ENCODE assay signal across 33 mouse cellular contexts in genomic region chr2:92482551-92482950, GRCm38 (mm10). TPM values are rescaled to one million over a fixed set of nuclear protein-coding genes. Genes with fewer than 3 reads are reported as not detected.
DNase-seq lines count a peak whose midpoint lies in the region; ATAC-seq lines count a peak whose summit lies in the region.
"Had no signal": no experiment of that assay in that cellular context is flagged by ENCODE, and none has a peak within 500 bp of the region (broad histone marks: within the 10 kb centered on the region; RNA-seq: fewer than 3 reads in every experiment).

No protein-coding gene starts in this region.

- no peak overlapping the region for H3K9ac ChIP-seq in kidney, embryonic 14.5 days (ENCODE audit: low read depth, low read length)
- H3K9ac ChIP-seq in midbrain, embryonic 11.5 days (ENCODE audit: low read length): no peak overlapping the region
- H3K9ac ChIP-seq: embryonic facial prominence, embryonic 15.5 days; forebrain, embryonic 13.5 days; hindbrain, embryonic 12.5 days; liver, embryonic 12.5 days; liver, postnatal 0 days; midbrain, embryonic 12.5 days; neural tube, embryonic 12.5 days had no signal

- no peak for DNase-seq in kidney, adult 18-20 months
- peak; percentile 33 for DNase-seq in midbrain, embryonic 11.5 days (ENCODE audit: low spot score, missing footprints)
- DNase-seq in midbrain, embryonic 10.5 days (ENCODE audit: low spot score): no peak
- no peak for DNase-seq in frontal cortex, postnatal 36 days (ENCODE audit: low spot score in 2 of 2)
- no peak for DNase-seq in spleen, adult 18-20 months
- DNase-seq: adrenal gland, adult 8-10 months; cerebellum, adult 2 months; cerebellum, postnatal 14 days; gastrocnemius, postnatal 25 days; heart, adult 18-20 months; heart, postnatal 36 days; kidney, adult 11 months; kidney, postnatal 10 days; layer of hippocampus, postnatal 36 days; left cerebral cortex, postnatal 4 days; liver, postnatal 0 days; lung, postnatal 4 days; right cerebral cortex, adult 18-20 months; right cerebral cortex, postnatal 4 days; thymus, postnatal 14 days had no signal

- no peak overlapping the region for H3K4me3 ChIP-seq in kidney, embryonic 14.5 days (ENCODE audit: low read length)
- no peak overlapping the region for H3K4me3 ChIP-seq in midbrain, embryonic 11.5 days (ENCODE audit: low read depth, low read length)
- H3K4me3 ChIP-seq in midbrain, embryonic 10.5 days: no peak overlapping the region
- no peak overlapping the region for H3K4me3 ChIP-seq in macrophage (ENCODE audit: inconsistent target)
- H3K4me3 ChIP-seq: embryonic facial prominence, embryonic 10.5 days; embryonic facial prominence, embryonic 15.5 days; forebrain, embryonic 13.5 days; hindbrain, embryonic 12.5 days; liver, embryonic 12.5 days; midbrain, embryonic 12.5 days; myocyte; neural tube, embryonic 12.5 days had no signal

- H3K27ac ChIP-seq in kidney, embryonic 14.5 days (ENCODE audit: low read depth, low read length): no peak overlapping the region
- no peak overlapping the region for H3K27ac ChIP-seq in midbrain, embryonic 11.5 days (ENCODE audit: low read depth, low read length)
- no peak overlapping the region for H3K27ac ChIP-seq in midbrain, embryonic 10.5 days (replicated peaks)
- H3K27ac ChIP-seq in macrophage: peak overlapping the region; percentile 93
- H3K27ac ChIP-seq: embryonic facial prominence, embryonic 10.5 days; embryonic facial prominence, embryonic 15.5 days; forebrain, embryonic 13.5 days; hindbrain, embryonic 12.5 days; hindbrain, postnatal 0 days; liver, embryonic 12.5 days; midbrain, embryonic 12.5 days; neural tube, embryonic 12.5 days had no signal

- no peak overlapping the region for H3K4me2 ChIP-seq in kidney, embryonic 14.5 days (replicated peaks; ENCODE audit: low read depth, low read length)
- no peak overlapping the region for H3K4me2 ChIP-seq in midbrain, embryonic 11.5 days
- H3K4me2 ChIP-seq: embryonic facial prominence, embryonic 15.5 days; forebrain, embryonic 13.5 days; heart, embryonic 11.5 days; hindbrain, embryonic 12.5 days; liver, embryonic 12.5 days; midbrain, embryonic 12.5 days; neural tube, embryonic 12.5 days had no signal

- ATAC-seq in kidney, embryonic 14.5 days (ENCODE audit: low FRiP score, low TSS enrichment): peak; percentile 44; the same call in 1 of the 2 replicates
- ATAC-seq in midbrain, embryonic 11.5 days (ENCODE audit: low FRiP score): no peak
- ATAC-seq: CD4-positive, CD25-positive, alpha-beta regulatory T cell, adult 4 months; forebrain, embryonic 13.5 days; hindbrain, postnatal 0 days; liver, embryonic 12.5 days; liver, postnatal 0 days had no signal

- H3K9me3 ChIP-seq in kidney, embryonic 14.5 days (ENCODE audit: control insufficient read depth, low read length): no peaks in the 10 kb centered on the region
- H3K9me3 ChIP-seq in midbrain, embryonic 11.5 days (ENCODE audit: control insufficient read depth, low read length): no peaks in the 10 kb centered on the region
- H3K9me3 ChIP-seq in midbrain, embryonic 10.5 days (replicated peaks): no peaks in the 10 kb centered on the region
- H3K9me3 ChIP-seq: embryonic facial prominence, embryonic 10.5 days; embryonic facial prominence, embryonic 15.5 days; forebrain, embryonic 13.5 days; hindbrain, embryonic 12.5 days; liver, embryonic 12.5 days; midbrain, embryonic 12.5 days; neural tube, embryonic 12.5 days had no signal

- H3K36me3 ChIP-seq in kidney, embryonic 14.5 days (ENCODE audit: control insufficient read depth, insufficient read depth, low read length): no peaks in the 10 kb centered on the region
- no peaks in the 10 kb centered on the region for H3K36me3 ChIP-seq in midbrain, embryonic 11.5 days (ENCODE audit: control insufficient read depth, insufficient read depth, low read length)
- H3K36me3 ChIP-seq in midbrain, embryonic 10.5 days: no peaks in the 10 kb centered on the region
- H3K36me3 ChIP-seq in macrophage (ENCODE audit: inconsistent target): no peaks in the 10 kb centered on the region
- H3K36me3 ChIP-seq: embryonic facial prominence, embryonic 10.5 days; embryonic facial prominence, embryonic 15.5 days; hindbrain, embryonic 12.5 days; liver, embryonic 12.5 days; midbrain, embryonic 12.5 days; neural tube, embryonic 12.5 days had no signal

- peaks cover 21% of the 10 kb centered on the region for H3K27me3 ChIP-seq in kidney, embryonic 14.5 days (ENCODE audit: control insufficient read depth, insufficient read depth, low read length)
- peaks cover 18% of the 10 kb centered on the region for H3K27me3 ChIP-seq in midbrain, embryonic 11.5 days (ENCODE audit: control insufficient read depth, insufficient read depth, low read length)
- H3K27me3 ChIP-seq in midbrain, embryonic 10.5 days (ENCODE audit: low read depth, poor library complexity, severe bottlenecking): peaks cover 53% of the 10 kb centered on the region

- peaks cover 10% of the 10 kb centered on the region; the same call in 1 of the 2 replicates for H3K4me1 ChIP-seq in kidney, embryonic 14.5 days (ENCODE audit: control insufficient read depth, insufficient read depth, low read length)
- H3K4me1 ChIP-seq in midbrain, embryonic 11.5 days (ENCODE audit: control insufficient read depth, insufficient read depth, low read length): peaks cover 5% of the 10 kb centered on the region; the same call in 1 of the 2 replicates
- peaks cover 28% of the 10 kb centered on the region for H3K4me1 ChIP-seq in midbrain, embryonic 10.5 days

- H3K79me2 ChIP-seq in macrophage (ENCODE audit: inconsistent target): no peaks in the 10 kb centered on the region

- WGBS in kidney, embryonic 14.5 days: 21% methylated on average over 1 of the region's 1 CpGs
- 78% methylated on average over 1 of the region's 1 CpGs for WGBS in midbrain, embryonic 11.5 days
- 73% methylated on average over 1 of the region's 1 CpGs for WGBS in midbrain, embryonic 10.5 days
- 22% methylated on average over 1 of the region's 1 CpGs for WGBS in macrophage (ENCODE audit: missing documents)

RNA-seq across cellular contexts. Expression of gene Slc35c1, which starts 22.2 kb away (rescaled TPM):
- polyA plus RNA-seq in kidney, embryonic 14.5 days (2014; fragmentation: Nextera tagmentation; extraction: Ambion mirVana): 6.9 and 13.6 TPM in 2 replicates
- 9.2 and 9.5 TPM in 2 replicates for polyA plus RNA-seq in midbrain, embryonic 11.5 days (2014; fragmentation: Nextera tagmentation; extraction: Ambion mirVana)
- 12.8 and 15.1 TPM in 2 replicates for polyA plus RNA-seq in midbrain, embryonic 10.5 days (2016; fragmentation: Nextera tagmentation; extraction: Ambion mirVana)
- total RNA-seq in macrophage (2018; cell fraction: chromatin; rRNA removed): 1 to 10 TPM in 23 of 26 experiments, under 1 TPM in 3; 0.76 to 7.5 (median 2.0) TPM
- 10 to 100 TPM in 24 of 26 experiments, 1 to 10 TPM in 2; 7.2 to 28.0 (median 20.0) TPM for total RNA-seq in macrophage (2018; cell fraction: cytosol; rRNA removed)
- 10 to 100 TPM in 19 of 26 experiments, 1 to 10 TPM in 7; 3.1 to 30.6 (median 15.6) TPM for total RNA-seq in macrophage (2018; cell fraction: nucleus; rRNA removed)
- 19.5 to 23.8 TPM (median 21.6 TPM) in 3 replicates for polyA plus RNA-seq in macrophage (2018)

RNA-seq across cellular contexts. Expression of gene Cry2, which starts 48.7 kb away (rescaled TPM):
- polyA plus RNA-seq in kidney, embryonic 14.5 days (2014; fragmentation: Nextera tagmentation; extraction: Ambion mirVana): 13.8 and 21.3 TPM in 2 replicates
- polyA plus RNA-seq in midbrain, embryonic 11.5 days (2014; fragmentation: Nextera tagmentation; extraction: Ambion mirVana): 20.5 and 21.9 TPM in 2 replicates
- 32.8 and 36.2 TPM in 2 replicates for polyA plus RNA-seq in midbrain, embryonic 10.5 days (2016; fragmentation: Nextera tagmentation; extraction: Ambion mirVana)
- total RNA-seq in macrophage (2018; cell fraction: chromatin; rRNA removed): 10 to 100 TPM in 23 of 26 experiments, 1 to 10 TPM in 3; 8.8 to 28.9 (median 20.4) TPM
- 1 to 10 TPM; 1.6 to 4.4 (median 3.1) TPM for total RNA-seq in macrophage (2018; cell fraction: cytosol; rRNA removed)
- 10 to 100 TPM in 16 of 26 experiments, 1 to 10 TPM in 10; 5.3 to 24.1 (median 10.9) TPM for total RNA-seq in macrophage (2018; cell fraction: nucleus; rRNA removed)
- 2.4 to 3.5 TPM (median 3.0 TPM) in 3 replicates for polyA plus RNA-seq in macrophage (2018)
